Mouse (Mus musculus): ENCODE data around the gene Tshz2.

GRCm38 (mm10) chr2:169730551-169730996, 97.8 kb downstream of the Tshz2 start:
- TF ChIP-seq POLR2A (IDR thresholded peaks at IDR 0.05; ENCODE audit: control insufficient read depth, low read depth, low read length) (no peak), CTCF (IDR thresholded peaks at IDR 0.05; ENCODE audit: control insufficient read depth, insufficient read depth, insufficient replicate concordance, low read depth, low read length) (no peak)
